ENCODE assay signal across 19 mouse cellular contexts in the genomic region with DNA sequence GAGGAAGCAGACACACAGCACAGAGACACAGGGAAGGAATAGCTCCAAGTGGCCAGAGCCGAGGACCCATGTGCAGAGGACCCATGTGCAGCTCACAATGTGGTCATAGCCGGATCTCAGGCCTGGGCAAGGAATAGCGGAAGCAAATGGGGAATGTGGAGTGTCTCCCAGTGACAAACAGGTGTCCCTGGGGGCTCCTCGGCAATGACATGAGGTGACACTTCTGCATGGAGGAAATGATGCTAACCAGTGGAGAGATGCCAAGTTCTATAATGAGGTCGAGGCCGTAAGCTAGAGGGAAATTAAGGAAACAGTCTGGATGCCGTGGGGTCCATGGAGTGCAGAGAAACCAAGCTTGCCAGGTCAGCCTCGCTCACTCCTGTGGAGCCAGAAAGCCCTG. TPM values are rescaled to one million over a fixed set of nuclear protein-coding genes. Genes with fewer than 3 reads are reported as not detected.
A peak's percentile ranks its signal among the peaks of the same experiment; 100 is the strongest.
DNase-seq lines count a peak whose midpoint lies in the region; ATAC-seq and TF ChIP-seq lines count a peak whose summit lies in the region.
"Had no signal": no experiment of that assay in that cellular context is flagged by ENCODE, and none has a peak within 500 bp of the region (broad histone marks: within the 10 kb centered on the region; RNA-seq: fewer than 3 reads in every experiment).

No protein-coding gene starts in this region.

- peak overlapping the region; percentile 0 for H3K4me3 ChIP-seq in megakaryocyte, embryonic 14.5 days (replicated peaks)
- no peak overlapping the region for H3K4me3 ChIP-seq in stomach, postnatal 0 days (ENCODE audit: low read depth, low read length)
- no peak overlapping the region for H3K4me3 ChIP-seq in kidney, adult 2 months (ENCODE audit: insufficient read depth, low read depth, low read length)
- H3K4me3 ChIP-seq in liver, postnatal 0 days (ENCODE audit: low read depth, low read length): no peak overlapping the region
- H3K4me3 ChIP-seq: embryonic facial prominence, embryonic 15.5 days; erythroblast, embryonic 14.5 days; forebrain, embryonic 10.5 days; heart, adult 2 months; heart, embryonic 12.5 days; hindbrain, embryonic 10.5 days had no signal

- no peak for TF ChIP-seq EP300 in stomach, postnatal 0 days (optimal IDR thresholded peaks at IDR 0.05)
- TF ChIP-seq EP300 in liver, postnatal 0 days (IDR thresholded peaks at IDR 0.05; ENCODE audit: low read depth): no peak

- peak; percentile 24 for DNase-seq in CD4-positive, CD25-positive, alpha-beta regulatory T cell, adult 2 months (ENCODE audit: low read depth, low spot score)
- DNase-seq in stomach, postnatal 0 days (ENCODE audit: low spot score): no peak
- no peak for DNase-seq in kidney, adult 2 months
- DNase-seq in liver, postnatal 0 days: no peak
- DNase-seq: adrenal gland, adult 8-10 months; cerebellum, adult 11-12 months; gastrocnemius, postnatal 36 days had no signal

- peaks cover 100% of the 10 kb centered on the region for H3K4me1 ChIP-seq in megakaryocyte, embryonic 14.5 days
- H3K4me1 ChIP-seq in stomach, postnatal 0 days (replicated peaks; ENCODE audit: control insufficient read depth, insufficient read depth): 0 out of 2 replicates have a peak, but pooled peaks cover 4% of the 10 kb centered on the region
- H3K4me1 ChIP-seq in kidney, adult 2 months (ENCODE audit: control insufficient read depth, insufficient read depth, low read length): no peaks in the 10 kb centered on the region
- 0 out of 2 replicates have a peak, but pooled peaks cover 4% of the 10 kb centered on the region for H3K4me1 ChIP-seq in liver, postnatal 0 days (ENCODE audit: insufficient read depth)

- WGBS in stomach, postnatal 0 days: 70% methylated on average over 8 of the region's 8 CpGs
- 70% methylated on average over 8 of the region's 8 CpGs for WGBS in kidney, adult 2 months
- WGBS in liver, postnatal 0 days (ENCODE audit: insufficient replicate concordance): 58% methylated on average over 8 of the region's 8 CpGs

- H3K4me2 ChIP-seq in stomach, postnatal 0 days (replicated peaks; ENCODE audit: low read depth): no peak overlapping the region
- H3K4me2 ChIP-seq in liver, postnatal 0 days (ENCODE audit: low read depth, low read length): no peak overlapping the region
- H3K4me2 ChIP-seq: hindbrain, embryonic 14.5 days had no signal

- H3K9me3 ChIP-seq in megakaryocyte, embryonic 14.5 days: no peaks in the 10 kb centered on the region
- no peaks in the 10 kb centered on the region for H3K9me3 ChIP-seq in stomach, postnatal 0 days (ENCODE audit: control insufficient read depth, low read length)
- no peaks in the 10 kb centered on the region for H3K9me3 ChIP-seq in liver, postnatal 0 days (ENCODE audit: low read length)
- H3K9me3 ChIP-seq: embryonic facial prominence, embryonic 15.5 days; forebrain, embryonic 10.5 days; heart, embryonic 12.5 days; hindbrain, embryonic 10.5 days had no signal

- TF ChIP-seq CTCF in stomach, postnatal 0 days (IDR thresholded peaks at IDR 0.05; ENCODE audit: low read depth): no peak
- TF ChIP-seq CTCF in kidney, adult 2 months (conservative IDR thresholded peaks at IDR 0.05; ENCODE audit: insufficient read depth, insufficient read length, low read depth, low read length): no peak
- TF ChIP-seq CTCF in liver, postnatal 0 days (IDR thresholded peaks at IDR 0.05; ENCODE audit: low read depth): no peak

- TF ChIP-seq POLR2A in kidney, adult 2 months (IDR thresholded peaks at IDR 0.05; ENCODE audit: low read depth, low read length): no peak

- no peaks in the 10 kb centered on the region for H3K27me3 ChIP-seq in megakaryocyte, embryonic 14.5 days (replicated peaks)
- no peaks in the 10 kb centered on the region for H3K27me3 ChIP-seq in stomach, postnatal 0 days (ENCODE audit: control insufficient read depth, insufficient read depth, low read length)
- H3K27me3 ChIP-seq in kidney, adult 2 months (replicated peaks; ENCODE audit: control insufficient read depth, insufficient read depth, low read length): no peaks in the 10 kb centered on the region
- peaks cover 6% of the 10 kb centered on the region; the same call in 1 of the 2 replicates for H3K27me3 ChIP-seq in liver, postnatal 0 days (ENCODE audit: insufficient read depth, low read length)
- H3K27me3 ChIP-seq: embryonic facial prominence, embryonic 15.5 days had no signal

- H3K36me3 ChIP-seq in megakaryocyte, embryonic 14.5 days (replicated peaks; ENCODE audit: low read length): peaks cover 31% of the 10 kb centered on the region
- H3K36me3 ChIP-seq in stomach, postnatal 0 days (ENCODE audit: control insufficient read depth, insufficient read depth, low read length): no peaks in the 10 kb centered on the region
- H3K36me3 ChIP-seq in kidney, adult 2 months (ENCODE audit: control insufficient read depth, insufficient read depth, low read length): no peaks in the 10 kb centered on the region
- no peaks in the 10 kb centered on the region for H3K36me3 ChIP-seq in liver, postnatal 0 days (replicated peaks; ENCODE audit: insufficient read depth, low read length)
- H3K36me3 ChIP-seq: forebrain, embryonic 10.5 days; heart, embryonic 12.5 days; hindbrain, embryonic 10.5 days had no signal

- no peak for ATAC-seq in CD4-positive, CD25-positive, alpha-beta regulatory T cell, adult 4 months
- ATAC-seq in megakaryocyte, adult 5-6 weeks (ENCODE audit: poor library complexity, severe bottlenecking): no peak
- 0 out of 2 replicates have a peak, but pooled peaks have one; percentile 1 for ATAC-seq in common myeloid progenitor, adult 5-6 weeks (replicated peaks; ENCODE audit: low read depth, poor library complexity, severe bottlenecking)
- ATAC-seq in stomach, postnatal 0 days (ENCODE audit: low FRiP score, low TSS enrichment): no peak
- ATAC-seq in liver, postnatal 0 days: no peak

- peak overlapping the region; percentile 31; the same call in 1 of the 2 replicates for H3K9ac ChIP-seq in stomach, postnatal 0 days (ENCODE audit: low read length)
- H3K9ac ChIP-seq in liver, postnatal 0 days (replicated peaks): no peak overlapping the region
- H3K9ac ChIP-seq: embryonic facial prominence, embryonic 15.5 days; heart, embryonic 12.5 days; hindbrain, embryonic 14.5 days had no signal

- peak overlapping the region; percentile 35; the same call in 1 of the 2 replicates for H3K27ac ChIP-seq in stomach, postnatal 0 days (replicated peaks)
- no peak overlapping the region for H3K27ac ChIP-seq in kidney, adult 2 months (ENCODE audit: insufficient read depth, low read depth, low read length)
- H3K27ac ChIP-seq in liver, postnatal 0 days (ENCODE audit: low read depth): no peak overlapping the region
- H3K27ac ChIP-seq: forebrain, embryonic 10.5 days; hindbrain, embryonic 10.5 days; hindbrain, embryonic 14.5 days had no signal

RNA-seq across cellular contexts. Expression of a gene that starts 54.4 kb away (rescaled TPM):
- polyA plus RNA-seq in CD4-positive, CD25-positive, alpha-beta regulatory T cell, adult 4 months (2017; shearing (Covaris generic)): not detected
- polyA plus RNA-seq in megakaryocyte, embryonic 14.5 days (2012; ENCODE audit: insufficient read depth, low replicate concordance): not detected in 2 replicates
- not detected in 2 replicates for total RNA-seq in megakaryocyte, adult 5-6 weeks (2015)
- not detected in 2 replicates for total RNA-seq in megakaryocyte, adult 5-6 weeks (2017)
- not detected in 2 replicates for total RNA-seq in common myeloid progenitor, adult 5-6 weeks (2017)
- polyA plus RNA-seq in stomach, postnatal 0 days (2015; fragmentation: Nextera tagmentation; extraction: Ambion mirVana): 3.5 and 4.3 TPM in 2 replicates
- 0.69 and 1.1 TPM in 2 replicates for polyA plus RNA-seq in kidney, adult 2 months (2012; rRNA removed)
- 0.02 and 0.07 TPM in 2 replicates for polyA plus RNA-seq in liver, postnatal 0 days (2015; fragmentation: Nextera tagmentation; extraction: Ambion mirVana)
- polyA plus RNA-seq: C2C12; erythroblast, embryonic 14.5 days had no signal
